Mouse (Mus musculus): ENCODE measurements around the gene Rhox3c. TPM values are rescaled to one million over a fixed set of nuclear protein-coding genes. Genes with fewer than 3 reads are reported as not detected.
"Not testable (repeated sequence)": the region's sequence is repeated elsewhere in the genome, so short reads cannot be mapped to it uniquely, and the experiment has no call there.

The Rhox3c gene
- not detected in 2 replicates for polyA plus RNA-seq (2012)

DNA sequence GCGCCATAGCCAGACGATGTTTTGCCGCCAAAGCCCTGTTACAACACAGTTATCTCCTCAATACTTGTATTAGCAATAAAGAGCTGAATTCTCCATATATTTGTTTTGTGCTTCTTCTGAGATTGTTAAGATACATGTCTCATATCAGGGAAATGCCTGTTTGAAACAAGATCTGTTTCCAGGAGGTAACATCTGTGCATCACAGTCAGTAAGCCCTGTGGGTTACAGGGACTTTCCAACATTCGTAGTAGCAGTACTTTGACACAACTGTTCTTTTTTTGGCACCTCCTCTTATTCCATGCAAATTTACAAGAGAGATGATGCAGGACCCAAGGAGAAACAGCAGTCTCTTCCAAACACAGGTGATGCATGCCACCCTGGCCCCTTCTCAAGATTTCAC lies at the start of gene Rhox3c:
TSS of gene Rhox3c (plus strand) at position 301 of the 400 bp plus-strand sequence.
- not testable (repeated sequence) for H3K27me3 ChIP-seq (ENCODE audit: control insufficient read depth); H3K9me3 ChIP-seq (ENCODE audit: control insufficient read depth, low read length); H3K36me3 ChIP-seq (ENCODE audit: control insufficient read depth); H3K4me3 ChIP-seq (replicated peaks); H3K4me1 ChIP-seq (ENCODE audit: control insufficient read depth)

DNA sequence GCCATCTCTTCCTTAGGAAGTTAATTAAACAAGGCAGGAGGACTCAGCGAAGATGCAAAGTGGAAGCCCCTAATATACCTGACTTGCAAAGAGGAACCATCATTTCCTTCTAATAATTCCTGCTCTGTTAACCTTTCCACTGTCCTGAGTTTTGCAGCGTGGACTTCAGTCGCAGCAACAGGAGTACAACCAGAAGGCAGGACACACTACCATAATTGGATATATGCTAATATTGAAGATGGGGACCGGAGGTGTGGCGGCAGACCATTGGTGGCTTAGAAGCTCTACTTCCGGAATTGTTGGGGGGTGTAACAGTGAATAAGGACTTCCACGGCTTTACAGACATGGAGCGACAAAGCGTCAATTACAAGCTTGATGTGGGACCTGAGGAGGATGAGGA lies 46.6 kb upstream of the Rhox3c start, which contains the start of gene Rhox2b:
TSS of gene Rhox2b (plus strand) at position 301 of the 400 bp plus-strand sequence.
- H3K4me3 ChIP-seq (replicated peaks); H3K9me3 ChIP-seq (ENCODE audit: control insufficient read depth, low read length); H3K36me3 ChIP-seq (ENCODE audit: control insufficient read depth); H3K4me1 ChIP-seq (ENCODE audit: control insufficient read depth); H3K27me3 ChIP-seq (ENCODE audit: control insufficient read depth): not testable (repeated sequence)

DNA sequence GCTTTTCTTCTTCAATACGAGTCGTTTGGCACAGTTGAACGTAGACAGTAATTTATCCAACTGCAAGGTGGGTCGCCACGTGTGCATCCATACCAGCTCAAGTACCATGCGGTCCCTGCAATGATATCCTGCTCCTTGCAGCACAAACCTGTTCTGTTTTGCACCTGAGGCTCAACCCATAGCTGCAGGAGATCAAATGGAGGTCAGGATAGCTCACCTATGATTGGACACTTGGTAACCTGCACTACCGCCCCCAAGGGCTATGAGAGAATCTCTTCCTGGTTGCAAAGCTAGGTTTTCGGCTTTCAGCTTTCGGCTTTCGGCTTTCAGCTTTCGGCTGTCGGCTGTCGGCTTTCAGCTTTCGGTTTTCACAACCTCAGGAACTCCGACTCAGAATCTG lies 26.2 kb upstream of the Rhox3c start, which contains the start of gene Rhox4b:
TSS of gene Rhox4b (plus strand) at position 301 of the 400 bp plus-strand sequence.
- H3K4me1 ChIP-seq (ENCODE audit: control insufficient read depth); H3K9me3 ChIP-seq (ENCODE audit: control insufficient read depth, low read length); H3K27me3 ChIP-seq (ENCODE audit: control insufficient read depth); H3K36me3 ChIP-seq (ENCODE audit: control insufficient read depth); H3K4me3 ChIP-seq (replicated peaks): not testable (repeated sequence)

DNA sequence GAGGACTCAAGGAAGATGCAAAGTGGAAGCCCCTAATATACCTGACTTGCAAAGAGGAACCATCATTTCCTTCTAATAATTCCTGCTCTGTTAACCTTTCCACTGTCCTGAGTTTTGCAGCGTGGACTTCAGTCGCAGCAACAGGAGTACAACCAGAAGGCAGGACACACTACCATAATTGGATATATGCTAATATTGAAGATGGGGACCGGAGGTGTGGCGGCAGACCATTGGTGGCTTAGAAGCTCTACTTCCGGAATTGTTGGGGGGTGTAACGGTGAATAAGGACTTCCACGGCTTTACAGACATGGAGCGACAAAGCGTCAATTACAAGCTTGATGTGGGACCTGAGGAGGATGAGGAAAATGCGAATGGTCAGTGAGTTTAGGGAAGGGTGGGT lies 5.0 kb upstream of the Rhox3c start, which contains the start of gene Rhox2c:
TSS of gene Rhox2c (plus strand) at position 301 of the 400 bp plus-strand sequence.
- H3K4me3 ChIP-seq (replicated peaks); H3K9me3 ChIP-seq (ENCODE audit: control insufficient read depth, low read length); H3K36me3 ChIP-seq (ENCODE audit: control insufficient read depth); H3K4me1 ChIP-seq (ENCODE audit: control insufficient read depth); H3K27me3 ChIP-seq (ENCODE audit: control insufficient read depth): not testable (repeated sequence)

DNA sequence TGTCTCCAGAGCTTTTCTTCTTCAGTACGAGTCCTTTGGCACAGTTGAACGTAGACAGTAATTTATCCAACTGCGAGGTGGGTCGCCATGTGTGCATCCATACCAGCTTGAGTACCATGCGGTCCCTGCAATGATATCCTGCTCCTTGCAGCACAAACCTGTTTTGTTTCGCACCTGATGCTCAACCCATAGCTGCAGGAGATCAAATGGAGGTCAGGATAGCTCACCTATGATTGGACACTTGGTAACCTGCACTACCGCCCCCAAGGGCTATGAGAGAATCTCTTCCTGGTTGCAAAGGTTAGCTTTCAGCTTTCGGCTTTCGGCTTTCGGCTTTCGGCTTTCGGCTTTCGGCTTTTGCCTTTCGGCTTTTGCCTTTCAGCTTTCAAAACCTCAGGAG lies 21.7 kb downstream of the Rhox3c start, which contains the start of gene Rhox4c:
TSS of gene Rhox4c (plus strand) at position 301 of the 400 bp plus-strand sequence.
- not testable (repeated sequence) for H3K4me3 ChIP-seq (replicated peaks); H3K36me3 ChIP-seq (ENCODE audit: control insufficient read depth); H3K9me3 ChIP-seq (ENCODE audit: control insufficient read depth, low read length); H3K27me3 ChIP-seq (ENCODE audit: control insufficient read depth); H3K4me1 ChIP-seq (ENCODE audit: control insufficient read depth)

DNA sequence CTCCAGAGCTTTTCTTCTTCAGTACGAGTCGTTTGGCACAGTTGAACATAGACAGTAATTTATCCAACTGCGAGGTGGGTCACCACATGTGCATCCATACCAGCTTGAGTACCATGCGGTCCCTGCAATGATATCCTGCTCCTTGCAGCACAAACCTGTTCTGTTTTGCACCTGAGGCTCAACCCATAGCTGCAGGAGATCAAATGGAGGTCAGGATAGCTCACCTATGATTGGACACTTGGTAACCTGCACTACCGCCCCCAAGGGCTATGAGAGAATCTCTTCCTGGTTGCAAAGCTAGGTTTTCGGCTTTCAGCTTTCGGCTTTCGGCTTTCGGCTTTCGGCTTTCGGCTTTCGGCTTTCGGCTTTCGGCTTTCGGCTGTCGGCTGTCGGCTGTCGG lies 55.7 kb downstream of the Rhox3c start, which contains the start of gene Rhox4d:
TSS of gene Rhox4d (plus strand) at position 301 of the 400 bp plus-strand sequence.
- H3K9me3 ChIP-seq (ENCODE audit: control insufficient read depth, low read length); H3K4me3 ChIP-seq (replicated peaks); H3K36me3 ChIP-seq (ENCODE audit: control insufficient read depth); H3K27me3 ChIP-seq (ENCODE audit: control insufficient read depth); H3K4me1 ChIP-seq (ENCODE audit: control insufficient read depth): not testable (repeated sequence)

Other genes starting within 250 kb of the Rhox3c start
- gene Gm9, start 247.5 kb upstream of the Rhox3c start, polyA plus RNA-seq (2012) = not detected in 2 replicates
- gene Rhox1, start 236.3 kb upstream of the Rhox3c start, polyA plus RNA-seq (2012) = not detected in 2 replicates
- gene Rhox2a, start 213.6 kb upstream of the Rhox3c start, polyA plus RNA-seq (2012) = not detected in 2 replicates
- gene Rhox3a, start 208.7 kb upstream of the Rhox3c start, polyA plus RNA-seq (2012) = not detected in 2 replicates
- gene Rhox4a, start 193.2 kb upstream of the Rhox3c start, polyA plus RNA-seq (2012) = not detected in 2 replicates
- not detected in 2 replicates for gene Rhox3a2, start 78.6 kb upstream of the Rhox3c start, polyA plus RNA-seq (2012)
- not detected in 2 replicates for gene Rhox4a2, start 67.7 kb upstream of the Rhox3c start, polyA plus RNA-seq (2012)
- gene Rhox2b, start 46.5 kb upstream of the Rhox3c start, polyA plus RNA-seq (2012) = not detected in 2 replicates
- gene Rhox4b, start 26.1 kb upstream of the Rhox3c start, polyA plus RNA-seq (2012) = not detected in 2 replicates
- not detected in 2 replicates for gene Rhox2c, start 4.9 kb upstream of the Rhox3c start, polyA plus RNA-seq (2012)
- not detected in 2 replicates for gene Rhox4c, start 21.8 kb downstream of the Rhox3c start, polyA plus RNA-seq (2012)
- gene Rhox2d, start 34.8 kb downstream of the Rhox3c start, polyA plus RNA-seq (2012) = not detected in 2 replicates
- gene Rhox4d, start 55.8 kb downstream of the Rhox3c start, polyA plus RNA-seq (2012) = not detected in 2 replicates
- gene Rhox2e, start 71.9 kb downstream of the Rhox3c start, polyA plus RNA-seq (2012) = not detected in 2 replicates
- gene Rhox3e, start 83.4 kb downstream of the Rhox3c start, polyA plus RNA-seq (2012) = not detected in 2 replicates
- not detected in 2 replicates for gene Rhox4e, start 98.8 kb downstream of the Rhox3c start, polyA plus RNA-seq (2012)
- gene Rhox2f, start 112.8 kb downstream of the Rhox3c start, polyA plus RNA-seq (2012) = not detected in 2 replicates
- gene Rhox3f, start 122.4 kb downstream of the Rhox3c start, polyA plus RNA-seq (2012) = not detected in 2 replicates
- gene Rhox4f, start 149.1 kb downstream of the Rhox3c start, polyA plus RNA-seq (2012) = not detected in 2 replicates
- gene Rhox3g, start 170.0 kb downstream of the Rhox3c start, polyA plus RNA-seq (2012) = not detected in 2 replicates
- not detected in 2 replicates for gene Rhox2g, start 184.9 kb downstream of the Rhox3c start, polyA plus RNA-seq (2012)
- not detected in 2 replicates for gene Rhox4g, start 192.7 kb downstream of the Rhox3c start, polyA plus RNA-seq (2012)
- gene Rhox3h, start 210.2 kb downstream of the Rhox3c start, polyA plus RNA-seq (2012) = not detected in 2 replicates
- gene Rhox2h, start 214.7 kb downstream of the Rhox3c start, polyA plus RNA-seq (2012) = not detected in 2 replicates

All from erythroblast, embryonic 14.5 days (primary cell).